Mouse (Mus musculus): ENCODE measurements around the gene Ptk7. TPM values are rescaled to one million over a fixed set of nuclear protein-coding genes. Genes with fewer than 3 reads are reported as not detected.

Gene Ptk7
- total RNA-seq (2021) = 1 to 10 TPM; 2.7 to 4.0 TPM

DNA sequence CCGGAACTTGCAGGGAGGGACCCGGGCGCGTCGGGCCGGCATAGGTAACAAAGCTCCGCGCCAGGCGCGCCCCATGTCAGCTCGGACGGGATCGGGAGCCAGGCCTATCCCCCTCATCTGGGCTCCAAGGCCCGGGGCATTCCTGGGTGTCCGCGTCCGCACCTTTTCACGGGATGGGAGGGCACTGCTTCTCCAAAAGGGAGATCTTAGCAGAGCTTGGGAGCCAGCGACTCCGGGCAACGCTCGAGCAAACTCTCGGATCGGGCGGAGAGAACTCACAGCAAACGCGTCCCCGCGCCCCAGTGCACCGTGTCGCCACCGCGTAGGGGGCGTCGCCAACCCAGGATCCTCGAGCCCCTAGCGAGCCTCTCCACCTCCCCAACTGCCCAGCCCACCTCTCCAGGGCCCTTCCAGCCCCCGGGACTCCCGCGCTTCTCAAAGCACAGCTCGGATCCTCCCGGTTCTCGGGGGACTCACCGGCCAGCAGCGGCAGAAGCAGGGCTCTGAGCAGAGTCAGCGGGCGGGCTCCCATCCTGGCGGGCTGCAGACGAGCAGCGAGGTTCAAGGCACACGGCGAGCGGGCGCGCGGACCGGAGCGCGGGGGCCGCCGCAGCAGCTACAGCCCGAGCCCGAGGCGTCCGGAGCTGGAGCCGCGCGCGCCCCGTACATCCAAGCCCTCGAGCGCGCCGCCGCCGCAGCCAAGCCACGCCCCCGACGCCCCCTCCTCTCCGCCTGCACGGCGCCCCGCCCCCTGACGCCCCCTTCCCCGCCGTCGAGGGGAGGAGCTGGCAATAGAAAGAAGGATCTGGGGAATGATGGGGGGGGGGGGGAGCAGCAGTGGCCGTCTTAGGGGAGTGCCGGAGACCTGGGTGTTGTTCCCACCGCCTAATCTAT, at the start of gene Ptk7:
TSS of gene Ptk7 (minus strand) at position 714 of the 894 bp plus-strand sequence.
- DNase-seq = peak; percentile 55 to 57
- intact Hi-C loops (cut with DNase I) = no loop called here

DNA sequence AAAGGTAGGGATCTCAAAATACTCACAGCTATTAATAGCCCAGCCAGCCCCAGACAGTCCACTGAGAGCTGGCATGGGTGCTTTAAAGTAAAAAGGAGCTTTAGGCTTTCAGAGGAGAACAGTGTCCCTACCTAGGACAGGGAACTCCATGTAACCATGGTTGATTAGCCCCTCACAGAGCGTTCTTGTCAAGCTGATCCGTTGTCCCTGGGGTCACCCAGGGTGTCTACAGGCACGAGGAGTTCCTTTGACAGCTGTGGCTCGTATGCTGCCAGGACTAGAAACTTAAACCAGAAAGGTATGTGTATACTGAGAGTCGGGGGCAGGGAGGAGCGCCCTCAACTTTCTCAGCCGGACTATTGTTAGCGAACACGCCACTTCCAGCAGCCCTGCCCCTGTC, 49.6 kb upstream of the Ptk7 start:
- DNase-seq = peak in 1 of 2 experiments; percentile 34

DNA sequence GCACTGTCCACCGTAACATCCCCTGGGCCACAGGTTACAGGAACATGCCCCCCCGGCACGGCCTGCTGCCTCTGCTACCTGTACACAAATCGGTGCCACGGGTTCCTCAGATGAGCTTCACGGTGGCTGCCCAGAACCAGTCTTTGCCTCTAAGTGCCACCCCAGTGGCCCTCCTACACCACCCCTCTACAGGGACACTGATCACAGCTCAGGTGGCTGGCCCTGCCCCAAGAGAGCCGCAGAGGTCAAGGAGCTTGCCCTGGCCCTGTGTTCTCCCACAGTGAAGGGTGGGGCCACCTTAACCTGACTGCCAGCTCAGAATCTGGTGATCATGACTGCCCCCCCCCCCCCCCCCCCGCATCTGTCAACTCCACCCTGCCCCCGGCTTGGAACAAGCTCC, 49.1 kb upstream of the Ptk7 start, which contains the start of gene Mea1:
TSS of gene Mea1 (plus strand) at position 378 of the 400 bp plus-strand sequence.
- intact Hi-C loops (cut with DNase I) = no loop called here
- DNase-seq = peak in 1 of 2 experiments; percentile 42

More for the DNA sequence above, 49.6 kb upstream of the Ptk7 start:
- intact Hi-C loops (cut with DNase I) = no loop called here

DNA sequence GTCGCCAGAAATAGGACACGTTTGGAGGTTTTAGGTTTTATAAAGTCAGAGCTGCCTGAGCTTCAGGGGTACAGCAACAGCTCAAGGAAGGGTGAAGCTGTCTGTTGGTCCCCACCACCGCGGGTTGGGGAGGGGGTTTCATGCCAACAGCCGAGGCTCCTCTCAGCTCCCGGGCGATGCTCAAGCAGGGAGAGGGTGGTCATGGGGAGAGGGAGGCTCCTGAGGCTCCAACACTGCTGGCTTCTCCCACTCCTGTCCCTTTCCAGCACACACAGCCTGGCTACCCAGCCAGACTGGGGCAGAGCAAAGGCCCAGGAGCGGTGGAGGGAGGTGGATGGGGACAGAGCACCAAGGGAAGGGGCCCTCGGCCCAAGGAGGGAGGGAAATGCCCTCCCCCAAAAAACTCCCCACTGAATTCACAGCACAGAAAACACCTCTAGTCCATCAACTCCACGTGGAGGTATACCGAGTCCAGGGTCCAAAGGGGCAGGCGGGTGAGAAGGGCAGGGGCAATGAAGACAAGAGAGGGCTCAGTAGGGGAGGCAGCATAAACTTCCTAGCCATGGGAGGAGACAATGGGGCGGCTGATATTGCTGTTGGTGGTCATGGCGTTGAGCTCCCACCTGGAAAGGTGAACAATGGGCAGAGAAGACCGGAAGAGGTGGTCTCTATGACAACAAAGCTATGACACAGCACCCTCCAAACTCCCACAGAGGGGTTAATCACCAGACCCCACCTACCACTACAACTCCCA, 45.4 kb upstream of the Ptk7 start:
- intact Hi-C loops (cut with DNase I) = loop anchor here (2.0 kb wide), 1 partner anchor 24 kb away; the partner anchor contains the start of gene Cul7

DNA sequence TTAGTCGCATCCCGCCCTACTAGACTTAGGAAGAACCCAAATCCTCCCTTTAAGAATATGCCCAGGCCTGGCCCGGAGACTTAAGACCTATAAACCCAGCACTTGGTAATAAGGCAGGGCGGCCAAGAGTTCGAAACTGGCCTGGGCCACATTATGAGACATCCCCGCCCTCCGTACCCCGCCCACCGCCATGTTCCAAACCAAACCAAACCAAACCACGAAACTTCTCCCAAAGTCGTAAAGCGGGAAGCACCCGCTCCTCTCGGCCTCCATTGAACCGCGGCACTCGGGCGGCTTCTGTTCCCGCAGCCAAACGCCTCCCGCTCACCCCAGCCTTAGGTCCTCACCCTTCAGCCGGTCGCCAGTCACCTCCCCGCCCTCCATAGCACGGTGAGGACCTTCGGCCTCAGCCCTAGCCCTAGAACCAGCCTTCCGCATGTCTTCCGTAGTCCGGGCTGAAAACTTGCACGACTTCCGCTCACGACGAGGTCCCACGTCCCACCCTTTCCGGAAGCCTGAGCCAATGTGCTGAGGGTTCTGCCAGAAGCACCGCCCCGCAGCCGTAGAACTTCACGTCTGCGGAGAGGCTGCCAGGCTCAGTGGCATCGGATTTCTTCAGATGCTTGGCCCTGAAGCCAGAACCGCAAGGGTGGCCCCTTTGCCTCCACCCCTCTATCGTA, 44.7 kb upstream of the Ptk7 start, which contains the start of gene Rrp36:
TSS of gene Rrp36 (minus strand) at position 503 of the 680 bp plus-strand sequence.
- peak; percentile 92 for DNase-seq
- intact Hi-C loops (cut with DNase I) = loop anchor here (2.0 kb wide), 1 partner anchor 23 kb away; the partner anchor contains the start of gene Cul7

More for the DNA sequence above, 45.4 kb upstream of the Ptk7 start:
- DNase-seq = no peak

DNA sequence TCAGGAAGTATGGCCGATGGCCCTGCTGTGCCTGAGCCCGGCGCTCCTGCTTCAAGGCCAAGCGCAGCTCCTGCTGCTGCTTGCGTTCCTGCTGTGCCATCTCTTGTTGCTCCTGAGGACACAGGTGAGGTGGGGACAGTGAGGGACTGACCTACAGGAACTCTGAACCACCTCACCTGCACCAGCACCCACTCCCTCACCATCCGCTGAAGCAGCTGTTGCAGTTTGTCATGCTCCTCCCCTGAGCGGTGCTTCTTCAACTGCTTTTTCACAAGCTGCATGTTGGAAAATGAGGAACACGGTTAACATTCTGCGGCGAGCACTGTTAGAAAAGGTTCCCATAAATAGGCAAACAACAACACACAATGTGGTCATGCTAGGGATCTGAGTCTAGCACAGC, 40.6 kb upstream of the Ptk7 start:
- intact Hi-C loops (cut with DNase I) = no loop called here
- no peak for DNase-seq

DNA sequence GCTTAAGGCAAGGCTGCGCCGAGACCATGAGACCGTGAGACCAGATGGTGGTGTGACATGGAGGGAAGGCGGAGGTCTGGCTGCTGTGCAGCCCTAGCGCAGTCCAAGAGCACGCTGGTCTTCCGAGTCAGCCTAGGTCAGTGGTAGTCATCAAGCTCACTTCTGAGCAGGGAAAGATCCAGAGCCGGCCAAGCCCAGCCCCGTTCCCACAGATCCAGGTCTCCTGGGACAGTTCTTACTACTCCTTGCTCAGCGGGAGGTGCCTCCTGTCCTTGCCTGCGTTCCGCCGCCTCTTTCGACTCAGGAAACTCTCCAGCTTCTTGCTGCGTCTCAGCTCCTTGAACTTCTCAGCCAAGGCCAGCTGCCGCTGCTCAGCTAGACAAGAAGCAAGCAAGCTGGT, 38.4 kb upstream of the Ptk7 start:
- intact Hi-C loops (cut with DNase I) = no loop called here
- DNase-seq = peak; percentile 26 to 31

DNA sequence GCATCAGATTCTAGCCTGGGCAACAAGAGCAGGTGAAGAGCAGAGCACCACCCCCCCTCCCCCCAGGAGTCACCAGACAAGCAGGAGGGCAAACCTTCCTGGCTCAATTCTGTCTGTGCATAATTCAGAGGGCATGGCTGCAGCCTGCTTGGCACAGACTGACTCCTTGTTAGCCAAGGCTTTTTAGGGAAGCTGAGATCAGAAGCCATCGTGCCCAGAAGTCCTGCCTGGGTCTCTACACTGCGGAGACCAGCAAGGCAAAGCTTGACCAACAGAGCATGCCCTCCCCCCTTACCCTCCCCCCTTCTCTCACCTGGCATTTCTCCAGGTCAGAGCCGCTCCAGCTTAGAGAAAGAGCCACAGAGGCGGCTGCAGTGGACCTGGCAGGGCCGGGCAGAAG, 33.4 kb upstream of the Ptk7 start:
- DNase-seq = peak in 1 of 2 experiments; percentile 16
- intact Hi-C loops (cut with DNase I) = no loop called here

DNA sequence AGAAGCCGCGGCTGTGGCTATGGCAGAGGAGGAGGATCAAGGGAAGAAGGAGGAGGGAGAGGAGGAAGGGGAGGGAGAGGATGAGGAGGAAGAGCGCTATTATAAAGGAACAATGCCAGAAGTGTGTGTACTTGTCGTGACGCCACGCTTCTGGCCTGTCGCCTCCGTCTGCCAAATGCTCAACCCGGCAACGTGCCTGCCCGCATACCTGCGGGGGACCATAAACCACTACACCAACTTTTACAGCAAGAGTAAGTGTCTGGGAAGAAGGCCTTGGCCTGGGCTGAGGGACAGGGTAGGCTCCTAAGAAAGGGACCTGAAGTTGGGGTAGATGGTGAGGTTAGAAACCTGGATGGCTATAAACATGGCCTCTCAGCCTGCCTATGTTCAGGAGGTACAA, 32.7 kb upstream of the Ptk7 start:
- intact Hi-C loops (cut with DNase I) = no loop called here
- DNase-seq = no peak

DNA sequence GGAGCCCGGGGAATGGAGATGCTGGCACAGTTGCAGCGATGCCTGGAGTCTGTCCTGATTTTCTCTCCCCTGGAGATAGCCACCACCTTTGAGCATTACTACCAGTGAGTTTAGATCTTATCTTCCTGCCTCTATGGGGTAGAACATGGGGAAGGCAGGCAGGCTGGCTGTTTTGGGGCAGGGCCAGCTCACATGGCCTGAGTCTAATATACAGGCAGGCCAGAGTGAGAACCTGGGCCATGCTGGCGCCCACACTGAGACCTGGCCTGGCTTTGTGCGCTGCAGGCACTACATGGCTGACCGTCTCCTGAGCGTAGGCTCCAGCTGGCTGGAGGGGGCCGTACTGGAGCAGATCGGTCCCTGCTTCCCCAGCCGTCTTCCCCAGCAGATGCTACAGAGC, 32.0 kb upstream of the Ptk7 start:
- no peak for DNase-seq
- intact Hi-C loops (cut with DNase I) = no loop called here

DNA sequence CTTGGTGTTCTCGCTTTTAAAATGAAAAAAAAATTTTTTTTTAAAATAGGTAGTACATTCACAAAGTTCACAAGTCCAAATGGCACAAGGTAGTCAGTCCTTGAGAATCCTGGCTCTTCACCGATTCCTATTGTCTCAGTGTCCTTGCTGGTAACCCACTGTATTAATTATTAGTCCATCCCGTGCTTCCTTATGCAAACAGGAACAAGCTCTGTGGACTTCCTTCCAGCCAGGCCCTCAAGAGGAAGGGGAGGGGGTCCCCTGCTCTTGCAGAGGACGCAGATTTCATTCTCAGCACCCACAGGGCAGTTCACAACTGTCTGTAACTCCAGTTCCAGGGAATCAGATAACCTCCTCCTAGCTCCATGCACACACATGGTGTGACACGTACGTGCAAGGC, 26.8 kb upstream of the Ptk7 start:
- intact Hi-C loops (cut with DNase I) = no loop called here
- DNase-seq = no peak

DNA sequence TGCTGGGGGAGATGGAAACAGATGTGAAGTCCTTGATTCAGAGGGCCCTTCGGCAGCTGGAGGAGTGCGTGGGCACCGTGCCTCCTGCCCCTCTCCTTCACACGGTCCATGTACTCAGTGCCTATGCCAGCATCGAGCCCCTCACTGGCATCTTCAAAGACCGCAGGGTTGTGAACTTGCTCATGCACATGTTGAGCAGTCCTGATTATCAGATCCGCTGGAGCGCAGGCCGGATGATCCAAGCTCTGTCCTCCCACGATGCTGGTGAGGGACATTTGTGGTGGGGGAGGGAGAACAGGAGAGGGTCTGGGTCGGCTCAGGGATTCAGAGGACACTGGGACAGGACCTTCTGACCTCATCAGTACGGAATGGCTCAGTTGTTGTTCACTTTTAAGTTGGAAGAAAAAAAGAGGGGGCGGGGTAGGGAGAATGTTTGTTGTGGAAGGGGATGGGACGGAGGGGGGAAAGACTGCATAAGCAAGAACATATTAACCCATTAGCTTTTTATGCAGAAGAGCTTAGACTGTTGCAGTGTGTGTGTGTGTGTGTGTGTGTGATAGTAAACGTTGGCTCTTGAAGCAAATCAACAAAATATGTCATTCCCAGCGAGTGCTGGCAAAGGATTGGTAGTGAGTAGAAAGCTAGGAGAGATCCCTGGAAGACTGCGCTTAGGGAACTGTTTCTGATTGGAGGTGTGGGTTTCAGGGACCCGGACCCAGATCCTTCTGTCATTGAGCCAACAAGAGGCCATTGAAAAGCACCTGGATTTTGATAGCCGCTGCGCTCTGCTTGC, 22.6 kb upstream of the Ptk7 start:
- intact Hi-C loops (cut with DNase I) = loop anchor here (2.0 kb wide), 2 partner anchors 23 to 63 kb away; partner anchors contain the start of gene Rrp36
- no peak for DNase-seq

DNA sequence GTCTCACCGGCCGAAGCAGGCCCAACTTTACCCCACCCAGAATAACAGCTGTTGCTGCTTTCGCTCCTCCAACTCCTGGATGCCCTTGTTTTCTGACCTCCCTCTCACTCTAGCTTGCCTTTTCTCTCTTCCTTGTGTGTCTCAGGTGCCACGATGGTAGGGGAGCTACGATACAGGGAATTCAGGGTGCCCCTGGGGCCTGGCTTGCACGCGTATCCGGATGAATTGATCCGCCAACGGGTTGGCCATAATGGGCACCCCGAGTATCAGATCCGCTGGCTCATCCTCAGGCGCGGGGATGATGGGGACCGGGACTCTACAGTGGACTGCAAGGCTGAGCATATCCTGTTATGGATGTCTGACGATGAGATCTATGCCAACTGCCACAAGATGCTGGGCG, 22.0 kb upstream of the Ptk7 start:
- intact Hi-C loops (cut with DNase I) = loop anchor here (2.0 kb wide), 2 partner anchors 24 to 64 kb away; partner anchors contain the start of gene Rrp36
- peak in 1 of 2 experiments; percentile 18 for DNase-seq

DNA sequence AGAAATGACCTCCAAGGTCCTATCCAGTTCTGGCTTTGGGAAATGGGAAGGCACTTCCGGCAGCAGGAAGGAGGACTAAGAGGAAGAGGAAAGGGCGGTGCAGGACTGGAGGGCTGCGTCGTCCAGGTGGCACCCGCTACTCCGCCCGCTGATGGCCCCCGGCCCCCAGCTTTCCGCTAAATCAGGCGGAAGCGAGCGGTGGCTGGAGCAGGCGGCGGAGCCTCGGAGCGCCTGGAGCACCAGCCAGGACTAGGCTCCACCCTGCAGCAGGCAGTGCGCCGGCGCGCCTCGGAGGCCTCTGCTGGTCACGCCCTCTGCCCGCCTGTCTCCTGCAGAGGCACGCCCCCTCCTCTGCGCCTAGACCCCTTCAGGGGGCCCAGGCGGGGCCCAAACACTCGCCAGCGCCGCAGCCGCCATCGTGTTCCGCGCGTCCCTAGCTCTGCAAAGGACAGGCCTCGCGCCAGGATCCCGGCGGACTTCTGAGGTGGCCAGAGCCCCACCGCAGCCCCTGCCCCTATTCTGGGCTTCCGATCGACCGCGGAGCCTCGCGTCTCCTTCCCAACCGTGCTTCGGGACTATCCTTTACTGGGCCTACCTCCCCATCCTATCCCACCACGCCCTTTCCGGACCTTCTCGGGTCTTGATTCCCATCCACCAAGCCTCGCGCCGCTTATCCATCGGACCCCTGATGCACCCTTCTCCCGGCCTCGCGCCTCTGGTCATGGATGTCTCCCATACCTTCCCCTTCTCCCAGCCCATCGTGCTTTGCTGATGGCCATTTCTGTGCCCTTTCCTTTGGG, 21.1 kb upstream of the Ptk7 start, which contains the start of gene Cul7:
TSS of gene Cul7 (plus strand) at position 106 of the 800 bp plus-strand sequence.
- peak; percentile 89 to 90 for DNase-seq
- intact Hi-C loops (cut with DNase I) = loop anchor here (2.0 kb wide), 2 partner anchors 24 to 64 kb away; partner anchors contain the start of gene Rrp36

DNA sequence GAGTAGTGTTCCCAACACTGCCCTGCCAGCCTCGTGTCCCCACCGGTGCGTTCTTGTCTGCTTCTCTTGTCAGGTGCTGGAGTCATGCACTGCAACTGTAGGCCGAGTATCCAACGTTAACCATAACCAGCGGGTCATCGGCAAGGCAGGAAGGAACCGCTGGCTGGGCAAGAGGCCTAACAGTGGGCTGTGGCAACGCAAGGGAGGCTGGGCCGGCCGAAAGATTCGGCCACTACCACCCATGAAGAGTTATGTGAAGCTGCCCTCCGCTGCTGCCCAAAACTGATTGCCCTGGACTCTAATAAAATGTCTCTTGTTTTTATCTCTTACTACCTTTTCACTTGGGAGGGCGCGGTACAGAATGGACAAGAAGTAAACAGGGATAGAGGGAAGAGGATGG, 20.5 kb upstream of the Ptk7 start:
- intact Hi-C loops (cut with DNase I) = loop anchor here (2.0 to 10.0 kb wide), 5 partner anchors 25 to 205 kb away; partner anchors contain the start of genes Bicral, Klhdc3 and Rrp36
- DNase-seq = no peak

DNA sequence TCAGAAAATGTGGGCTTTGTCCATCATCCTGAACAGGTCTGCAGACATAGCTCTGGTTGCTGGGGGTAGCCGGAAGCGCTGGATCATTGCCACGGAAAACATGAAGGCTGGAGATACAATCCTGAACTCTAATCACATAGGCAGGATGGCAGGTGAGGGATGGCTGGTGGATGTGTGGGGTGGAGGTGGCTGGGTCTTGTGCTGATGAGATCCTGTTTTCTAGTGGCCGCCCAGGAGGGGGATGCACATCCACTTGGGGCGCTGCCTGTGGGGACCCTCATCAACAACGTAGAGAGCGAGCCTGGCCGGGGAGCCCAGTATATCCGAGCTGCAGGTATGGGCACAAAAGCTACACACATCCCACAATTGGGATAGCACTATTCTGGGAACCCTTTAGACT, 19.1 kb upstream of the Ptk7 start:
- no peak for DNase-seq
- intact Hi-C loops (cut with DNase I) = loop anchor here (2.0 to 10.0 kb wide), 3 partner anchors 32 to 206 kb away; partner anchors contain the start of genes Bicral and Klhdc3

DNA sequence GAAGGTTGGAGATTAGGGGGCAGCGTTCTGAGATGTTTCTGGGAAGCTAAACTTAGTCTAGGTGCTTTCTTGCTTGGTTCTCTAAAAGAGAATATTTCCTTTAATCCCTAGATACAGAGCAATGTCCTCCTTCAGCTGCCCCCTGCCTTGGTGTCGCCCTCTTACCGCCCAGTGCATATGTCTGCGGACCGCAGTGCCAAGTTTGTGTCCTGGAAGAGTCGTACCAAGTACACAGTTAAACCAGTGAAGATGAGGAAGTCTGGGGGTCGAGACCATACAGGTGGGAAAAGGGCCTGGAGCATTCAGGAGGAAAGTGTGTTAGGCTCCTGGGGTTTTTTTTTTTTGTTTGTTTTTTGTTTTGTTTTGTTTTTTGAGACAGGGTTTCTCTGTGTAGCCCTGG, 18.0 kb upstream of the Ptk7 start:
- DNase-seq = no peak
- intact Hi-C loops (cut with DNase I) = loop anchor here (5.0 to 10.0 kb wide), 2 partner anchors 95 to 208 kb away; partner anchors contain the start of gene Bicral

DNA sequence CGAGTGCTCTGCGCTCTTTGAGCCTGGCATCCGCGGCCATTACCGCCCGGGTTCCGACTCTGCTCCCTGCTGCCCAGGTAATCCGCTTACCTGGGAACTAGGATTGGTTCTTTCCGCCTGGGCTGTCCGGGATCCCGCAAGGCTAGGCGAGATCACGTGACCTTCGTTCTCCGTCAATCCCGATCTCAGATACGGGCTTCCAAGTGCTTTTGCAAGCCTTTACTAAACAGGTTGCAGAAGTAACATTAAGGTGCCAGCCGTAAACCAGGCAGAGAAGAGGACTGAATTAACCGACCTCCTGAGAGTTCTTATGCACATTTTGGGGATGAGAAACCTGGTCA, 17.0 kb upstream of the Ptk7 start:
- DNase-seq = no peak
- intact Hi-C loops (cut with DNase I) = loop anchor here (5.0 to 10.0 kb wide), 2 partner anchors 94 to 209 kb away; partner anchors contain the start of gene Bicral
